Mouse (Mus musculus) NIH3T3 (cell line): ENCODE data around the gene Top1.

Source experiments
- DNase-seq: peaks from one replicate; pipeline ENCODE4 v3.0.0-alpha.2; 2012; ENCODE audit warnings: low read depth

Gene Top1

GRCm38 (mm10) chr2:160718811-160719210, 73.1 kb downstream of the Top1 start:
- DNase-seq, result no peak

- DNase-seq, result no peak
Measured at GRCm38 (mm10) chr2:160722714-160723113, 77.0 kb downstream of the Top1 start.

DNA sequence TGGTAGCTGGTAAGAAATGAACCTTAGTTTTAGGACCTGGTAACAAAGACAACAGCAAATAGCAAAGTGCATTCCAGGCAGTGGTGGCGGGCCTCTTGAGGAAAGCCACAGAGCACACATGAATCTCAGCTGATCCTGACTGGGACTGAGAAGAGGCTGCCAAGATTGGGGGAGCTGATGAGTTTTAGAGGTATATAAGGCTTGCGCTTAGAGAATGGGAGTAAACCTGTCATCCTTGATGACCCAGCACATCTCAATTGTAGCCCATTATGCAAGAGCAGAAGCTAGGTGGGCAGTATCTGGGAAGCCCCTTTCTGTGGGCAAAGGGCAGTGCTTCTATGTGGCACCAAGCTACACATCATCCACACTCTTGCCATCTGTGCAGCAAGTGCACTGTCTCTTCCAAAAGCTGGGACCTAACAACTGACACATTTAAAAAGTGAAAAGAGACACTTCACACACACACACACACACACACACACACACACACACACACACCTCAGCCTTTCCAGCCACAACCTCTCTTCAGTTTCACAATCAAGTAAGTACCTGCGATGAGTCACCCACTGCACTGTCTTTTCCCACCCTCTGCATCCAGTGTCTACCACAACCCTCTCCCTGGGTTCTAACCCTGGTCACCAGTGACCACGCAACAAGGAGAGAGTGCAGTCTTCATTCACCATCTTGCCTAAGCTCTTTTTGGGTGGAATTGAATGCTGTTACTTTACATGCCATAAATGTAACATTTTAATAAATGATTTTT, 78.1 kb downstream of the Top1 start:
- no peak for DNase-seq

DNA sequence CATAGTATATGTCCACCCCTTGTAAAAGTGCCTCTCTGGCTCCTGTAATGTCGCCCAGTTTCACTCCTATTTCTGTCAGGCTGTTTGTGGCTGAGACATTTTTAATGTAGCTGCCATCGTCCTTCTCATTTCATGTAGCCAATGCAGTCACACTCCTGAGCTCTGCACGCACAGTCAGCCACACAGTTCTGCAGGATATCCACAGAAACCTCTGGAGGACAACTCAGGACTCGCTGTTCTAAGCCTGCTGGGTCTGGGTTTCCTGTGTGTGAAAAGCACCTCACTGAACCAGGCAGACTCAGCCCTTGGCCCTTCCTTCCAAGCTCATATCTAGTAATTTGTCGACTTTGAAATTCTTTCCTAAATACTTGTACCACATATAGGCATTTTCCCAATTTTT, 78.8 kb downstream of the Top1 start:
- no peak for DNase-seq

- no peak for DNase-seq
Measured at GRCm38 (mm10) chr2:160725877-160726864, 80.5 kb downstream of the Top1 start.

- DNase-seq, result no peak
Measured at GRCm38 (mm10) chr2:160728972-160729371, 83.3 kb downstream of the Top1 start.

- DNase-seq, result peak; percentile 38
Measured at GRCm38 (mm10) chr2:160729436-160729835, 83.7 kb downstream of the Top1 start.

GRCm38 (mm10) chr2:160729851-160730796, 84.4 kb downstream of the Top1 start:
- DNase-seq, result peak; percentile 36

GRCm38 (mm10) chr2:160730797-160731116, 85.1 kb downstream of the Top1 start:
- DNase-seq, result no peak

GRCm38 (mm10) chr2:160731117-160731838, 85.6 kb downstream of the Top1 start, which contains the start of gene Plcg1:
Plcg1 (plus strand) TSS chr2:160731300.
- peak; percentile 96 for DNase-seq

GRCm38 (mm10) chr2:160731839-160732261, 86.2 kb downstream of the Top1 start:
- peak; percentile 77 for DNase-seq

DNA sequence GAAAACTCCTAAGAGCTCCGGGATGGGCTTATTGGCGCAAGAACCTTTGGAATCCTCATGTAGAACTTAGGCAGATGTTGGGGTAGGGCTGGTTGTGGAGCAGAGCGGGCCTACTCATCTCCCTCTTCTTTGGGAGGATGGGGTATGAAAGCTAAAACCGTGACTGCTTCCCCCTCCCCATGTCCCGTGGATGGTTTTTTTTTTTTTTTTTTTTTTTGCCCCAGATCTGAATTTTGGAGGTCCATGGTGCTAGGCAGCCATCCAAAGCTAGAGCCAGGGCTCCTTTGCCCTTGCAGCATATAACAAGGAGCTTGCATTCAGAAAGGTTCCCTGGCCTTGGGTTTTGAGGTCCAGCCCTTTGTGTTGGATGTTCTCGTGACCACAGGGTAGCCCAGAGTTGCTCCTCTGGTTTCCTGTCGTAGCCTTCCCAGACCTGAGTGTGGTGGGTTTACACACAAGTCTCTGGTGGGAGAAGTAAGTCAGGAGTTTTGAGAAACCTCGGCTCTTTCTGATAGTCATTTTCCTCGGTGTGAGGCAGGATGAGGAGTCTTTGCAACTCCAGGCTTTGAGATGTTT, 86.8 kb downstream of the Top1 start:
- DNase-seq, result peak; percentile 41

DNA sequence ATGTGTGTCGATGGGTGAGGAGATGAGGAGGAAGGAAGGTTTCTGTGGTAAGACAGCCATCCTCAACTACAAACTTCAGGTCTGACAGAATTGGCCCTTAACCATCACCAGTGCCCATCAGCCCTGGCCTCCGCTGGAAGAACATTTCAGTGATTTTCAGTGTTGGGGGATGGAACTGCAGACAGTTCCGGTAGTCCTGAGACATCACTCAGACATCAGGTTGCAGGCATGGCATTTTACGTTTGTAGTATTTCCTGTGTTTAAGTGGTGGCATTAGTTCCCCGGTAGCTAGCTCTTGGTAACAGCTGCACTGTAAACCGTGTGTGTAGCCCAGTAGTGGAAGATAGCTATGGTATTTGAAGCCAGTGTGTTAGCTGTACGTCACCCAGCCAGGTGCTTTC, 87.4 kb downstream of the Top1 start:
- no peak for DNase-seq

- DNase-seq, result no peak
Measured at GRCm38 (mm10) chr2:160734331-160734730, 88.6 kb downstream of the Top1 start.

GRCm38 (mm10) chr2:160735706-160736310, 90.1 kb downstream of the Top1 start:
- no peak for DNase-seq

GRCm38 (mm10) chr2:160736466-160736865, 90.8 kb downstream of the Top1 start:
- DNase-seq, result no peak

- no peak for DNase-seq
Measured at GRCm38 (mm10) chr2:160738354-160738753, 92.7 kb downstream of the Top1 start.

GRCm38 (mm10) chr2:160739647-160740356, 94.1 kb downstream of the Top1 start:
- no peak for DNase-seq

GRCm38 (mm10) chr2:160740521-160741156, 95.0 kb downstream of the Top1 start:
- DNase-seq, result no peak
